Mouse (Mus musculus) heart, postnatal 4 days (tissue): ENCODE results near the gene Dnajc9. TPM values are rescaled to one million over a fixed set of nuclear protein-coding genes. Genes with fewer than 3 reads are reported as not detected.
A peak's percentile ranks its signal among the peaks of the same experiment; 100 is the strongest.

ENCODE experiments used
- DNase-seq: peaks from one replicate; pipeline ENCODE4 v3.0.0; 2021
- total RNA-seq, 2 experiments: library from RNA; stranded (reverse); gene quantifications; 2 replicates each; pipeline ENCODE4 v1.2.3; 2021

The Dnajc9 gene
- total RNA-seq, 2 experiments from 2014 or later = 39.7 to 42.5 TPM

DNA sequence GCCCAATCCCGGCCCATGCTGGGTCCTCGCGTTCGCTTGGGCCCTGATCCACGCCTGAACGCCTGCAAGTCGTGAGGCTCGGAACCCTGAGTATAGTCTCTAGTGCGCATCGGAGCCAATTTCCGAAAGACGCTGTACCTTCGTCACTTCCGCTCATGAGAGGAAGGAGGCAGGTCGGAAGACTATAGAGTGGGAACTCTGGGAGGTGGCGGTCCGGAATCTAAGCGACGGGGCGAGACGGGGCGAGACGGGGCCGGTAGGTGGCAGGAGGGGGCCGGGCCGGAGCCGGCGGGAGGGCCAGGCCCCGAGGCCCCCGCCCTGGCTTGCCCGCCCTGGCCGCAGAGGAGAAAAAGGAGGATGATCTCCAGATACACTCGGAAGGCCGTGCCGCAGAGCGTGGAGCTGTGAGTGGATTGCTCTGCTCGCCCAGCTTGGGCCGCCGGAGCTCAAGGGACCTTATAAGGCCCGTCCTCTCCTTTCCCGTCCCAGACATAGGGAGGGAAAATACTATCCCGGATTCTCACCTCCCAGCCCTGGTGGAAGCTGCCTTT lies 40.6 kb downstream of the Dnajc9 start, which contains the start of the genes Ecd and Fam149b:
Gene Ecd, minus strand, starts transcription at position 131 of the 551 bp plus-strand sequence.
Gene Fam149b, plus strand, starts transcription at position 172 of the 551 bp plus-strand sequence.
- DNase-seq = peak; percentile 96

DNA sequence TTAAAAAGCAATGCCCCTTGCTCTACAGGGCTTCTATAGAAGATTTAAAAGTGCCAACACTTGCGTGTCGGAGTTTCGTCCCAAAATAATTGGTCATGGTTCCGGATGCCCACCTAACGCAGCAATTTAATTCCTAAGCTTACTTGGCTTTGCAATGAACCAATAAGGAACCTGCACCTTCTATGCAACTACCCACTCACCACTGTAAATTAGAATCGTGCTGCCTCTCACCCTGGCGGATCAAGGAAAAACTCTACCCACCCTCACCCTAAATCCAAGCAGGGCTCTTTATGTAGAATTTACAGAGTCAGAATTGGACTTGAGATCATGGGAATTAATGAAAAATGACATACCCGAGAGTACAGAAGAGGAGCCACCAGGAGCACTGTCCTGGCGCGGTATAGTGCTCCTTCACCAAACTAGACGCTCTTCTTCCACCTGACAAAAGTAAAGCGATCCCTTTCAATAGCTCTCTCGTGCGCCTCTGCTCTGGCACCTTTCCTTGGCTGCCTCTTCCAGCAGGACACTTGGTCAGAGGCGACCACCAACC lies 41.2 kb downstream of the Dnajc9 start:
- DNase-seq = peak; percentile 11

GRCm38 (mm10) chr14:20345885-20346284 lies 42.8 kb downstream of the Dnajc9 start:
- no peak for DNase-seq

- no peak for DNase-seq
These were observed 47.8 kb downstream of the Dnajc9 start for GRCm38 (mm10) chr14:20340866-20341265.

DNA sequence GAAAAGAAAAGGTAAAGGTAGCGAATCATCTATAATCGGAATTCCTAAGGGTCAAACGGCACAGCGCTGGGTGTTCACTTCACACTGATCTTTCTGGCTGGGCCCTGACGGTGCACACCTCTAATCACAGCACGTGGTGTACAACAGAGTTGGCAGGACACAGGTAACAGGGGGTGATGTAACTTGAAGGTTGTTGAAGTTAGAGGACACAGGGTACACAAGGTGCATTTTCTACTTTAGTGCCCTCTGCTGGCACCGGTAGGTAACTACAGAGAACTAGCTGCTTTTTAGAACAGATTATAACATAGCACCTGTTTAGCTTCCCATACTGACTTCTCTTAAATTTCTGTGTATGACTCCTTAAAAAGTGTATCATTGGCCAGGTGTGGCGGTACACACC lies 48.6 kb downstream of the Dnajc9 start:
- DNase-seq = peak; percentile 46

DNA sequence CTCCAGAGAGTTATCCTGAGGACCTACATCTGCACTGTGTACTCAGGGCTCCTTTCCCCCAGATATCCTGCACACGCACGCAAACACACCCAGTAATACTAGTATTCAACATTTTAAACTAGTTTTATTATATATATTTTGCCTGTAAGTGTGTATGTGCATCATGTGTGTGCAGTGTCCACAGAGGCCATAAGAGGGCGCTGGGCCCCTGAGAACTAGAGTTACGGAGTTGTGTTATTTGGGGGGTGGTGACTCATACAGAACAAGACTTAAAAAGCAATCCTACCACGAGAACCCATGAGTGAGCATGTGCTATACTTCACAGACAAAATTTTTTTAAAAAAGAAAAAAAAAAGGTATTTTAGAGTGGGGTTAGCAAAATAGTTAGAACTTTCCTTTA lies 49.3 kb downstream of the Dnajc9 start:
- no peak for DNase-seq

Other genes with a start within 250 kb of the Dnajc9 start
- gene Kcnk5, start 207.1 kb downstream of the Dnajc9 start, total RNA-seq = 1 to 10 TPM; 1.3 to 1.7 TPM
- not detected for gene Kcnk16, start 119.7 kb downstream of the Dnajc9 start, total RNA-seq
- gene Nudt13, start 94.2 kb downstream of the Dnajc9 start, total RNA-seq = 10 to 100 TPM; 19.7 to 20.3 TPM
- 10 to 100 TPM; 33.6 to 35.7 TPM for gene Ecd, start 40.8 kb downstream of the Dnajc9 start, total RNA-seq
- 10 to 100 TPM; 34.4 to 35.8 TPM for gene Fam149b, start 40.7 kb downstream of the Dnajc9 start, total RNA-seq
- gene Mrps16, start 4.7 kb upstream of the Dnajc9 start, total RNA-seq = 10 to 100 TPM; 68.8 to 70.0 TPM
- under 1 TPM; 0.29 to 0.54 TPM for gene Cfap70, start 63.3 kb upstream of the Dnajc9 start, total RNA-seq
- gene Anxa7, start 91.2 kb upstream of the Dnajc9 start, total RNA-seq = 10 to 100 TPM; 49.5 to 57.1 TPM
- 1 to 10 TPM in 1 of 2 experiments, under 1 TPM in 1; 0.97 to 1.2 TPM for gene Mss51, start 108.0 kb upstream of the Dnajc9 start, total RNA-seq
- 10 to 100 TPM; 71.7 to 79.0 TPM for gene Ppp3cb, start 157.7 kb upstream of the Dnajc9 start, total RNA-seq